Mouse (Mus musculus) embryonic facial prominence, embryonic 11.5 days (tissue): ENCODE measurements around the gene Pgam1. TPM values are rescaled to one million over a fixed set of nuclear protein-coding genes. Genes with fewer than 3 reads are reported as not detected.
"Not testable (repeated sequence)": the region's sequence is repeated elsewhere in the genome, so short reads cannot be mapped to it uniquely, and the experiment has no call there.

Experiments used
- ATAC-seq: fragments of 200-750 bp; cut with Nextera tagmentation; replicated peaks from 2 replicates; pipeline ENCODE4 v1.8.0; 2017; ENCODE audit warnings: low read depth; ENCODE audit not compliant: insufficient number of reproducible peaks, low FRiP score, low TSS enrichment
- DNase-seq: peaks from one replicate; pipeline ENCODE4 v3.0.0-alpha.2; 2015; ENCODE audit warnings: low spot score
- H3K27ac ChIP-seq: fragments of 300-500 bp; sonication (generic); replicated peaks from 2 replicates; pipeline ENCODE4 v1.5.1; 2014; ENCODE audit warnings: mild to moderate bottlenecking, low read depth, low read length, control low read depth
- H3K27me3 ChIP-seq: fragments of 300-500 bp; sonication (generic); 2 replicates; pipeline ENCODE4 v1.6.1; 2014; ENCODE audit warnings: mild to moderate bottlenecking, low read length, moderate library complexity, mixed read lengths; ENCODE audit not compliant: control insufficient read depth, insufficient read depth
- H3K36me3 ChIP-seq: fragments of 300-500 bp; sonication (generic); replicated peaks from 2 replicates; pipeline ENCODE4 v1.6.1; 2014; ENCODE audit warnings: low read depth, mild to moderate bottlenecking, low read length, moderate library complexity, mixed read lengths; ENCODE audit not compliant: control insufficient read depth, insufficient read depth
- H3K4me1 ChIP-seq: fragments of 300-500 bp; sonication (generic); 2 replicates; pipeline ENCODE4 v1.6.1; 2014; ENCODE audit warnings: low read length, mixed read lengths; ENCODE audit not compliant: control insufficient read depth, insufficient read depth
- H3K4me2 ChIP-seq: fragments of 300-500 bp; sonication (generic); 2 replicates; pipeline ENCODE4 v1.6.1; 2014; ENCODE audit warnings: low read depth, mild to moderate bottlenecking, control low read depth, low read length, moderate library complexity
- H3K4me3 ChIP-seq: fragments of 300-500 bp; sonication (generic); 2 replicates; pipeline ENCODE4 v1.5.1; 2014; ENCODE audit warnings: low read depth, low read length, control low read depth
- H3K9ac ChIP-seq: fragments of 300-500 bp; sonication (generic); replicated peaks from 2 replicates; pipeline ENCODE4 v1.6.1; 2014; ENCODE audit warnings: mild to moderate bottlenecking, control low read depth, low read length
- H3K9me3 ChIP-seq: fragments of 300-500 bp; sonication (generic); replicated peaks from 2 replicates; pipeline ENCODE4 v1.6.1; 2016; ENCODE audit warnings: mild to moderate bottlenecking, low read length, inconsistent platforms, mixed read lengths; ENCODE audit not compliant: control insufficient read depth
- WGBS: fragments of 180-500 bp; shearing (Covaris S2); extraction: QIAGEN DNeasy Blood & Tissue Kit; methylation state at CpG from one replicate; pipeline ENCODE4 v1.1.7; 2014; 5-methylcytosine and 5-hydroxymethylcytosine counted together
- polyA plus RNA-seq: library from polyadenylated mRNA; unstranded; fragments of >200 nt; fragmentation: Nextera tagmentation; extraction: Ambion mirVana; gene quantifications from 2 replicates; pipeline ENCODE4 v1.2.1, GENCODE M21; 2014

Gene Pgam1
- polyA plus RNA-seq, 1 experiment from 2014 or later, result 787 TPM

- 36% methylated on average over 6 of the region's 6 CpGs for WGBS
- Histone ChIP-seq H3K9ac (peak overlapping the region; percentile 54), H3K9me3 (no peaks in the 10 kb centered on the region), H3K27me3 (no peaks in the 10 kb centered on the region), H3K4me1 (peaks cover 3% of the 10 kb centered on the region; the same call in 1 of the 2 replicates), H3K4me2 (peak overlapping the region; percentile 44), H3K4me3 (peak overlapping the region; percentile 63), H3K36me3 (peaks cover 6% of the 10 kb centered on the region; the same call in 1 of the 2 replicates), H3K27ac (no peak overlapping the region)
- DNase-seq (peak; percentile 23), ATAC-seq (no peak)
These were observed 2.3 kb downstream of the Pgam1 start for GRCm38 (mm10) chr19:41913774-41914591.

- DNase-seq, H3K9me3 ChIP-seq, H3K9ac ChIP-seq, H3K27me3 ChIP-seq, H3K4me3 ChIP-seq, H3K4me2 ChIP-seq, ATAC-seq, H3K4me1 ChIP-seq, H3K27ac ChIP-seq, H3K36me3 ChIP-seq: not testable (repeated sequence)
These were observed 2.8 kb downstream of the Pgam1 start for GRCm38 (mm10) chr19:41914592-41914882.

- Histone ChIP-seq H3K4me3 (no peak overlapping the region), H3K27me3 (no peaks in the 10 kb centered on the region), H3K27ac (no peak overlapping the region), H3K9me3 (no peaks in the 10 kb centered on the region), H3K36me3 (peaks cover 9% of the 10 kb centered on the region; the same call in 1 of the 2 replicates), H3K4me1 (peaks cover 3% of the 10 kb centered on the region; the same call in 1 of the 2 replicates), H3K9ac (no peak overlapping the region), H3K4me2 (no peak overlapping the region)
- DNase-seq (no peak), ATAC-seq (no peak)
- 80% methylated on average over 3 of the region's 3 CpGs for WGBS
These were observed 3.6 kb downstream of the Pgam1 start for GRCm38 (mm10) chr19:41915294-41915693.

DNA sequence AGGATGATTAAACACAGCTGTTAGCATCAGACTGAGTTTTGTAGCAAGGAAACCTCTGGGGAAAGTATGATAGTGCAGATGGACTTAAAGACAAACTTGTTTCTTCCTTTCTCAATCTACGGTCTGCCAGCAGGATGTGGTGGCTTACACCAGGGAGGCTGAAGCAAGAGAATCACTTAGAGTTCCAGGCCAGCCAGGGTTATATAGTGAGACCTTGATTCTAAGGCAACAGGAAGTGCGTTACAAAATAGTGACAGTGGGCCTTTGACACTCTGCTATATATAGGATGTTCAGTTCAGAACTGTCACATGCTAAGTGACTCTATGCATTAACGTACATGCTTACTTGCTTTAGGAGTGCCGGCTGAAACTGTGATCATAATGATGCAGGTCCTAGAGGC lies 5.1 kb downstream of the Pgam1 start:
- WGBS, result 81% methylated on average over 4 of the region's 4 CpGs
- no peak overlapping the region for H3K9ac ChIP-seq
- DNase-seq (no peak), ATAC-seq (no peak)
- no peak overlapping the region for H3K4me2 ChIP-seq
- H3K27me3 ChIP-seq, result no peaks in the 10 kb centered on the region
- H3K9me3 ChIP-seq, result no peaks in the 10 kb centered on the region
- H3K4me3 ChIP-seq, result no peak overlapping the region
- H3K27ac ChIP-seq, result no peak overlapping the region
- H3K4me1 ChIP-seq, result peaks cover 3% of the 10 kb centered on the region; the same call in 1 of the 2 replicates
- peaks cover 9% of the 10 kb centered on the region; the same call in 1 of the 2 replicates for H3K36me3 ChIP-seq

- H3K27me3 ChIP-seq, result no peaks in the 10 kb centered on the region
- no peaks in the 10 kb centered on the region for H3K4me1 ChIP-seq
- H3K9ac ChIP-seq, result no peak overlapping the region
- 78% methylated on average over 4 of the region's 4 CpGs for WGBS
- H3K4me3 ChIP-seq, result no peak overlapping the region
- DNase-seq, result no peak
- H3K36me3 ChIP-seq, result peaks cover 9% of the 10 kb centered on the region; the same call in 1 of the 2 replicates
- H3K9me3 ChIP-seq, result no peaks in the 10 kb centered on the region
- H3K4me2 ChIP-seq, result no peak overlapping the region
- no peak for ATAC-seq
- H3K27ac ChIP-seq, result no peak overlapping the region
These were observed 7.7 kb downstream of the Pgam1 start for GRCm38 (mm10) chr19:41919471-41919870.

DNA sequence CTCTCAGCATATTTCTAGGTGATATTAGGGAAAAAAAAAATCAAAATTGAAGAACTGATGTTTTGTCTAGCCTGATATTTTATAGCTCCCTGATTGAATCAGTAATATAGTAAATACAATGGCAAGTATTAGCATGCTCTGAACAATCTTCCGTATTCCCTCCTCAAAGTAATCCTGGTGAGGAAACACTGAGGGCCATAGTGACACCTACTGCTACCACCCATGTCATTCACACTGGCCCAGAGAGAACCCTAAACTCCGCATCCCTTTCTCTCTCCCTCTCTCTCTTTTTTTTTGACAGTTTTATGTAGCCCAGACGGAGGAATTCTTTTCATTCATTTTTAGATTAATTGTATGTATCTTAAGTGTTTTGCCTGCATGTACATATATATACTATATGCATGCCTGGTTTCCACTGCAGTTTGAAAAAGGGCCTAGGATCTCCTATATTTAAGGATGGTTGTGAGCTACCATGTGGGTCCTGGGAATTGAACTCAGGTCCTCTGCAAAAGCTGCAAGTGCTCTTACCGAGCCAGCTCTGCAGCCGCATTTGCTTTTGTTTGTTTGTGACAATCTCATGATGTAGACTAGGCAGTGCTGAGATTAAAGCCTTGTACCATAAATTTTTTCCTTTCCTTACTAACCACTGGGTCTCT lies 8.8 kb downstream of the Pgam1 start:
- Histone ChIP-seq H3K36me3 (peaks cover 9% of the 10 kb centered on the region; the same call in 1 of the 2 replicates), H3K9me3 (no peaks in the 10 kb centered on the region), H3K27me3 (no peaks in the 10 kb centered on the region), H3K4me2 (no peak overlapping the region), H3K4me1 (no peaks in the 10 kb centered on the region), H3K4me3 (no peak overlapping the region), H3K27ac (no peak overlapping the region), H3K9ac (no peak overlapping the region)
- 74% methylated on average over 5 of the region's 5 CpGs for WGBS
- no peak for ATAC-seq
- no peak for DNase-seq

DNA sequence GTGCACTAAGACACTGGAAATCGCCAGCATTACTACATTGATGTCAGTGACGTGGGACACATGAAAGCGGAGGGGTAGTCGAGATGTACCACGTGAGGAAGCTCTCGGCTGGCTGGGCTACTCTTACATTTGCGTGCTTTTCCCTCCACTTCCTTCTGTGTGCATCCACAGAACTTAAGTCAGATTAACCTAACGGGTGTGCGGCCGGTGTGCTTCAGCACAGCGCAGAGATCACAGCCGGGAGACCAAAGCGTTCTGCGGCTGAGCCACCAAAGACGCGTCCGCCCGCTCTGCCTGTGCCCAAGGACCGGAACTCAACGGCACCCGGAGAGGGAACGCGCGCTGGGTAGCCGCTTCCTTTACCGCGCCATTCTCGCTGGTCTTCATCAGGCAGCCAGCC lies 21.0 kb downstream of the Pgam1 start:
- Histone ChIP-seq H3K27ac (no peak overlapping the region), H3K27me3 (no peaks in the 10 kb centered on the region), H3K9me3 (no peaks in the 10 kb centered on the region), H3K4me1 (no peaks in the 10 kb centered on the region), H3K4me3 (peak overlapping the region; percentile 85), H3K36me3 (no peaks in the 10 kb centered on the region; the same call in none of the 2 replicates), H3K9ac (peak overlapping the region; percentile 67), H3K4me2 (peak overlapping the region; percentile 48)
- DNase-seq (peak; percentile 12), ATAC-seq (no peak)
- WGBS, result under 1% methylated on average over 28 of the region's 28 CpGs
